Mouse (Mus musculus) heart, postnatal 0 days (tissue): ENCODE measurements around the gene Folr2.

Source experiments
- CTCF ChIP-seq: IDR thresholded peaks from 2 replicates; pipeline ENCODE4 v1.5.1; 2016; ENCODE audit warnings: antibody characterized with exemption, control low read depth, low read depth
- EP300 ChIP-seq: IDR thresholded peaks from 2 replicates; pipeline ENCODE4 v1.6.1; 2016; ENCODE audit warnings: antibody characterized with exemption, low read depth

DNA sequence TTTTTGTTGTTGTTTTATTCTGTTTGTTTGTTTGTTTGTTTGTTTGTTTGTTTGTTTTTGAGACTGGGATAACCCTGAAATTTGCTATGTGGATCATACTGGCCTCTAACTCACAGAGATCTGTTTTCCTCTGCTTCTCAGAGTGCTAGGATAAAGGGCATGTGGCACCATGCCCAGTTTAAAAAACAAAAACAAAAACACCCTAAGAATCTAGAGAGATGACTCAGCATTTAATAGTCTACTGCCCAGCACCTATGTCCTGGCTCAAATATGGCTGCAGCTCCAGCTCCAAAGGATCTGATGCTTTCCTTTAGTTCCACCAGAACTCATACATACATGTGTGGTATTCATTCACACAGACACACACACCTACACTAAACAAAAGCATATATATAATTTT lies 4.0 kb upstream of the Folr2 start:
- TF ChIP-seq CTCF (no peak), EP300 (no peak)
